In genomic region chr2:48620815-48621214, GRCm38 (mm10) we compare ENCODE assay signal across 24 mouse cellular contexts.
DNase-seq lines count a peak whose midpoint lies in the region; ATAC-seq and TF ChIP-seq lines count a peak whose summit lies in the region.
"Had no signal": no experiment of that assay in that cellular context is flagged by ENCODE, and none has a peak within 500 bp of the region (broad histone marks: within the 10 kb centered on the region; RNA-seq: fewer than 3 reads in every experiment).

No protein-coding gene starts in this region.

- TF ChIP-seq POLR2A in MEL (IDR thresholded peaks at IDR 0.05; ENCODE audit: control insufficient read depth in 1 of 2, insufficient read depth in 1 of 2, low read depth in 1 of 2, low read length in 2 of 2, poor library complexity in 1 of 2), result no peak
- TF ChIP-seq POLR2A in thymus, adult 2 months (IDR thresholded peaks at IDR 0.05; ENCODE audit: control insufficient read depth, extremely low read depth, insufficient read depth, low read length, poor library complexity), result no peak

- no peak overlapping the region for H3K27ac ChIP-seq in MEL (ENCODE audit: control insufficient read depth, low read depth, low read length)
- H3K27ac ChIP-seq in thymus, adult 2 months (ENCODE audit: control insufficient read depth, insufficient read depth, low read length), result no peak overlapping the region
- H3K27ac ChIP-seq: heart, embryonic 15.5 days; hindbrain, embryonic 14.5 days; hindbrain, postnatal 0 days had no signal

- H3K79me2 ChIP-seq in MEL (ENCODE audit: control insufficient read depth, insufficient read depth, low read length, poor library complexity), result no peaks in the 10 kb centered on the region

- TF ChIP-seq CTCF in MEL (IDR thresholded peaks at IDR 0.05 in 2 of 3, conservative IDR thresholded peaks at IDR 0.05 in 1 of 3; ENCODE audit: control insufficient read depth in 1 of 3, insufficient read depth in 1 of 3, low read depth in 2 of 3, low read length in 3 of 3, poor library complexity in 1 of 3, severe bottlenecking in 1 of 3), result no peak
- TF ChIP-seq CTCF in thymus, adult 2 months (IDR thresholded peaks at IDR 0.05; ENCODE audit: borderline replicate concordance, control insufficient read depth, extremely low read depth, insufficient read depth, low read length, poor library complexity), result no peak

- TF ChIP-seq RAD21 in MEL (IDR thresholded peaks at IDR 0.05; ENCODE audit: low read depth, low read length), result no peak

- peak; percentile 36; the same call in 1 of the 2 replicates for ATAC-seq in common myeloid progenitor, adult 5-6 weeks (replicated peaks; ENCODE audit: low read depth, poor library complexity, severe bottlenecking)
- ATAC-seq in megakaryocyte progenitor cell, adult 5-6 weeks (replicated peaks; ENCODE audit: poor library complexity), result peak; percentile 43; the same call in 1 of the 2 replicates
- ATAC-seq: hindbrain, postnatal 0 days; inflammation-experienced regulatory T-cells, adult 6 months; intestine, embryonic 16.5 days; Patski had no signal

- DNase-seq in heart, adult 11 months, result peak; percentile 13
- DNase-seq in heart, adult 18-20 months, result no peak
- peak; percentile 3 for DNase-seq in MEL (ENCODE audit: low read depth, low spot score)
- DNase-seq in thymus, adult 2 months, result no peak
- DNase-seq in gastrocnemius, postnatal 25 days, result no peak
- DNase-seq: adrenal gland, postnatal 10 days; adrenal gland, postnatal 36 days; cerebellum, adult 11 months; cerebellum, adult 2 months; cerebellum, adult 9-11 months; cerebellum, postnatal 36 days; gastrocnemius, postnatal 36 days; heart, postnatal 10 days; heart, postnatal 36 days; kidney, adult 18-20 months had no signal

- WGBS in thymus, adult 2 months, result 28% methylated on average over 3 of the region's 3 CpGs

- H3K4me1 ChIP-seq in MEL (ENCODE audit: control insufficient read depth in 1 of 2, insufficient read depth in 2 of 2, low read length in 2 of 2), result peaks cover 0 to 3% of the 10 kb centered on the region in 2 experiments; a peak in 2 of 4 replicates
- H3K4me1 ChIP-seq in thymus, adult 2 months (replicated peaks; ENCODE audit: control insufficient read depth, insufficient read depth, low read length), result no peaks in the 10 kb centered on the region
- H3K4me1 ChIP-seq: heart, embryonic 15.5 days had no signal

- H3K9me3 ChIP-seq in MEL (replicated peaks; ENCODE audit: insufficient read depth, low read length), result no peaks in the 10 kb centered on the region
- H3K9me3 ChIP-seq: heart, embryonic 12.5 days; heart, embryonic 15.5 days had no signal

- no peak for TF ChIP-seq EP300 in MEL (IDR thresholded peaks at IDR 0.05; ENCODE audit: low read depth in 1 of 2, low read length in 2 of 2)

- no peak overlapping the region for H3K4me3 ChIP-seq in MEL (ENCODE audit: control insufficient read depth in 1 of 2, insufficient read depth in 1 of 2, low read depth in 2 of 2, low read length in 2 of 2)
- H3K4me3 ChIP-seq in thymus, adult 2 months (ENCODE audit: control insufficient read depth, insufficient read depth, low read length), result no peak overlapping the region
- H3K4me3 ChIP-seq: heart, embryonic 12.5 days; heart, embryonic 15.5 days had no signal

- no peaks in the 10 kb centered on the region for H3K27me3 ChIP-seq in MEL (ENCODE audit: control insufficient read depth in 1 of 2, insufficient read depth in 2 of 2, low read length in 2 of 2)
- H3K27me3 ChIP-seq in thymus, adult 2 months (ENCODE audit: control insufficient read depth, insufficient read depth, low read length), result no peaks in the 10 kb centered on the region
- H3K27me3 ChIP-seq: heart, embryonic 12.5 days; heart, embryonic 15.5 days; Patski had no signal

- no peak overlapping the region for H3K9ac ChIP-seq in MEL (ENCODE audit: control insufficient read depth, low read depth, low read length, poor library complexity, severe bottlenecking)
- H3K9ac ChIP-seq: heart, embryonic 12.5 days; heart, embryonic 15.5 days; hindbrain, embryonic 14.5 days had no signal

- peaks cover 0 to 2% of the 10 kb centered on the region in 2 experiments; a peak in 1 of 4 replicates for H3K36me3 ChIP-seq in MEL (ENCODE audit: control insufficient read depth in 1 of 2, insufficient read depth in 2 of 2, low read length in 2 of 2)
- H3K36me3 ChIP-seq in thymus, adult 2 months (ENCODE audit: control insufficient read depth, insufficient read depth, low read length), result no peaks in the 10 kb centered on the region
- H3K36me3 ChIP-seq: heart, embryonic 12.5 days; heart, embryonic 15.5 days had no signal

TF ChIP-seq in MEL, 35 proteins besides CTCF, POLR2A, EP300 and RAD21:
- TF ChIP-seq MAZ (IDR thresholded peaks at IDR 0.05; ENCODE audit: low read depth, low read length), result no peak
- TF ChIP-seq BHLHE40 (IDR thresholded peaks at IDR 0.05; ENCODE audit: borderline replicate concordance, low read depth, low read length), result no peak
- no peak for TF ChIP-seq TAL1 (IDR thresholded peaks at IDR 0.05; ENCODE audit: low read length)
- no peak for TF ChIP-seq ZNF384 (IDR thresholded peaks at IDR 0.05; ENCODE audit: low read depth, low read length)
- no peak for TF ChIP-seq E2F4 (IDR thresholded peaks at IDR 0.05; ENCODE audit: borderline replicate concordance, low read depth, low read length)
- TF ChIP-seq GABPA (IDR thresholded peaks at IDR 0.05; ENCODE audit: low read depth, low read length), result no peak
- TF ChIP-seq SIN3A (IDR thresholded peaks at IDR 0.05; ENCODE audit: low read length), result no peak
- TF ChIP-seq MAX (IDR thresholded peaks at IDR 0.05; ENCODE audit: low read length), result no peak
- TF ChIP-seq CHD2 (IDR thresholded peaks at IDR 0.05; ENCODE audit: low read length), result no peak
- TF ChIP-seq HCFC1 (IDR thresholded peaks at IDR 0.05; ENCODE audit: low read depth, low read length), result no peak
- no peak for TF ChIP-seq UBTF (IDR thresholded peaks at IDR 0.05; ENCODE audit: borderline replicate concordance, insufficient read depth, low read depth, low read length)
- no peak for TF ChIP-seq MYB (IDR thresholded peaks at IDR 0.05; ENCODE audit: low read depth, low read length)
- TF ChIP-seq NRF1 (IDR thresholded peaks at IDR 0.05; ENCODE audit: insufficient read depth, low read depth, low read length, poor library complexity, severe bottlenecking), result no peak
- TF ChIP-seq ZMIZ1 (IDR thresholded peaks at IDR 0.05; ENCODE audit: low read depth, low read length), result no peak
- TF ChIP-seq TBP (IDR thresholded peaks at IDR 0.05; ENCODE audit: low read depth, low read length), result no peak

Comparison
In these comparisons a context has a peak if more than half of its experiments do, and no peak if none do; other contexts are left out.
1. DNase-seq: peak in heart, adult 11 months (single experiment) and MEL (single experiment); none in heart, adult 18-20 months (0 of 2), thymus, adult 2 months (single experiment) and gastrocnemius, postnatal 25 days (single experiment).